Mouse (Mus musculus): Measurements from ENCODE around the gene Zkscan17. TPM values are rescaled to one million over a fixed set of nuclear protein-coding genes. Genes with fewer than 3 reads are reported as not detected.

Zkscan17 gene
- total and polyA plus RNA-seq, 3 experiments, result 8.9 to 49.9 (median 36.8) TPM

- H3K36me3 ChIP-seq (replicated peaks in 1 of 2; ENCODE audit: control insufficient read depth in 1 of 2, insufficient read depth in 1 of 2, low read length in 1 of 2), result no peaks in the 10 kb centered on the region
- dilution Hi-C loops (cut with MboI; ENCODE audit: extremely low pct_ligation_motif_present, extremely low pct_unique_long_range_greater_than_20kb, low sequenced_read_pairs), result no loop called here
- no peak within 1 kb of the TSS for H3K27ac ChIP-seq (ENCODE audit: insufficient read depth, low read depth)
- no peak within 1 kb of the TSS for H3K9ac ChIP-seq (ENCODE audit: insufficient read depth, low read depth)
- no peak within 1 kb of the TSS for H3K4me3 ChIP-seq (replicated peaks in 1 of 3; ENCODE audit: low read depth in 2 of 3, low read length in 2 of 3, poor library complexity in 1 of 3)
- H3K79me2 ChIP-seq (replicated peaks; ENCODE audit: control insufficient read depth, extremely low read depth, insufficient read depth, poor library complexity, severe bottlenecking), result no peaks in the 10 kb centered on the region
- H3K27me3 ChIP-seq (replicated peaks), result peaks cover 5% of the 10 kb centered on the region
- in situ Hi-C loops (cut with MboI; ENCODE audit: low pct_ligation_motif_present, low pct_unique_long_range_greater_than_20kb, low sequenced_read_pairs), result no loop called here
- H3K4me2 ChIP-seq (ENCODE audit: insufficient read depth, low read depth, poor library complexity, severe bottlenecking), result no peak within 1 kb of the TSS; the same call in 1 of the 2 replicates
- DNase-seq (ENCODE audit: extremely low read depth), result no peak
- TF ChIP-seq CHD1 (IDR thresholded peaks at IDR 0.05; ENCODE audit: low read depth, low read length), result no peak
- no peak for TF ChIP-seq JUND (conservative IDR thresholded peaks at IDR 0.05; ENCODE audit: low read depth, low read length)
- no peak for TF ChIP-seq MAFK (IDR thresholded peaks at IDR 0.05; ENCODE audit: insufficient replicate concordance, low read length)
- TF ChIP-seq MXI1 (IDR thresholded peaks at IDR 0.05; ENCODE audit: low read depth, low read length), result no peak
- no peak for TF ChIP-seq USF1 (IDR thresholded peaks at IDR 0.05; ENCODE audit: low read depth, low read length)
- no peak for TF ChIP-seq E2F4 (IDR thresholded peaks at IDR 0.05; ENCODE audit: insufficient replicate concordance, low read depth, low read length)
- TF ChIP-seq ETS1 (conservative IDR thresholded peaks at IDR 0.05; ENCODE audit: low read depth, low read length), result no peak
- no peak for TF ChIP-seq CHD2 (IDR thresholded peaks at IDR 0.05; ENCODE audit: low read length)
- no peak for TF ChIP-seq MYC (IDR thresholded peaks at IDR 0.05; ENCODE audit: low read depth, low read length)
- no peak for TF ChIP-seq KAT2A (IDR thresholded peaks at IDR 0.05; ENCODE audit: insufficient replicate concordance, low read length)
- no peak for TF ChIP-seq JUN (IDR thresholded peaks at IDR 0.05; ENCODE audit: insufficient read depth, low read depth, low read length)
- TF ChIP-seq EP300 (IDR thresholded peaks at IDR 0.05; ENCODE audit: low read length), result no peak
- H3K9me3 ChIP-seq (replicated peaks; ENCODE audit: low read length), result peaks cover 5% of the 10 kb centered on the region
- H3K4me1 ChIP-seq (ENCODE audit: control insufficient read depth in 1 of 2, insufficient read depth in 2 of 2), result peaks cover 0 to 14% of the 10 kb centered on the region in 2 experiments; a peak in 1 of 4 replicates
Observed at GRCm38 (mm10) chr11:59541324-59541723, 14.8 kb upstream of the Zkscan17 start, which contains the start of gene Nlrp3. TSS of gene Nlrp3 (plus strand) at chr11:59541568.

- H3K27ac ChIP-seq (ENCODE audit: insufficient read depth, low read depth), result no peak overlapping the region
- TF ChIP-seq GABPA (IDR thresholded peaks at IDR 0.05; ENCODE audit: insufficient replicate concordance, low read depth, low read length) (no peak), JUN (IDR thresholded peaks at IDR 0.05; ENCODE audit: insufficient read depth, low read depth, low read length) (no peak), ZKSCAN1 (IDR thresholded peaks at IDR 0.05; ENCODE audit: borderline replicate concordance, low read depth, low read length) (no peak), MXI1 (IDR thresholded peaks at IDR 0.05; ENCODE audit: low read depth, low read length) (no peak), USF2 (conservative IDR thresholded peaks at IDR 0.05; ENCODE audit: low read depth, low read length) (no peak), MAX (IDR thresholded peaks at IDR 0.05; ENCODE audit: low read length) (no peak), ETS1 (conservative IDR thresholded peaks at IDR 0.05; ENCODE audit: low read depth, low read length) (no peak), BHLHE40 (IDR thresholded peaks at IDR 0.05; ENCODE audit: low read depth, low read length) (no peak), ELF1 (IDR thresholded peaks at IDR 0.05; ENCODE audit: low read depth, low read length) (no peak), CTCF (conservative IDR thresholded peaks at IDR 0.05 in 1 of 2, IDR thresholded peaks at IDR 0.05 in 1 of 2; ENCODE audit: low read depth in 2 of 2, low read length in 2 of 2) (no peak), PAX5 (IDR thresholded peaks at IDR 0.05; ENCODE audit: low read length) (no peak), USF1 (IDR thresholded peaks at IDR 0.05; ENCODE audit: low read depth, low read length) (no peak), NELFE (IDR thresholded peaks at IDR 0.05; ENCODE audit: low read depth, low read length) (no peak), RCOR1 (conservative IDR thresholded peaks at IDR 0.05; ENCODE audit: low read depth, low read length) (no peak), SMC3 (IDR thresholded peaks at IDR 0.05; ENCODE audit: low read depth, low read length) (no peak), ZC3H11A (IDR thresholded peaks at IDR 0.05; ENCODE audit: low read depth, low read length) (no peak), KAT2A (IDR thresholded peaks at IDR 0.05; ENCODE audit: insufficient replicate concordance, low read length) (no peak), MAZ (IDR thresholded peaks at IDR 0.05; ENCODE audit: low read depth, low read length) (no peak)
- no peak for DNase-seq (ENCODE audit: extremely low read depth)
- no peak overlapping the region for H3K4me2 ChIP-seq (ENCODE audit: insufficient read depth, low read depth, poor library complexity, severe bottlenecking)
- H3K9me3 ChIP-seq (replicated peaks; ENCODE audit: low read length), result peaks cover 5% of the 10 kb centered on the region
- H3K36me3 ChIP-seq (replicated peaks in 1 of 2; ENCODE audit: control insufficient read depth in 1 of 2, insufficient read depth in 1 of 2, low read length in 1 of 2), result no peaks in the 10 kb centered on the region
- no peaks in the 10 kb centered on the region for H3K79me2 ChIP-seq (replicated peaks; ENCODE audit: control insufficient read depth, extremely low read depth, insufficient read depth, poor library complexity, severe bottlenecking)
- peaks cover 2% of the 10 kb centered on the region for H3K27me3 ChIP-seq (replicated peaks)
- dilution Hi-C loops (cut with MboI; ENCODE audit: extremely low pct_ligation_motif_present, extremely low pct_unique_long_range_greater_than_20kb, low sequenced_read_pairs), result no loop called here
- no peak overlapping the region for H3K4me3 ChIP-seq (replicated peaks in 1 of 3; ENCODE audit: low read depth in 2 of 3, low read length in 2 of 3, poor library complexity in 1 of 3)
- H3K9ac ChIP-seq (ENCODE audit: insufficient read depth, low read depth), result no peak overlapping the region
- in situ Hi-C loops (cut with MboI; ENCODE audit: low pct_ligation_motif_present, low pct_unique_long_range_greater_than_20kb, low sequenced_read_pairs), result no loop called here
- H3K4me1 ChIP-seq (ENCODE audit: control insufficient read depth in 1 of 2, insufficient read depth in 2 of 2), result peaks cover 0 to 15% of the 10 kb centered on the region in 2 experiments; a peak in 2 of 4 replicates
Observed at GRCm38 (mm10) chr11:59540123-59540522, 13.6 kb upstream of the Zkscan17 start.
